Mouse (Mus musculus) intestine, embryonic 15.5 days (tissue): ENCODE data around the gene S100a10. TPM values are rescaled to one million over a fixed set of nuclear protein-coding genes. Genes with fewer than 3 reads are reported as not detected.
A peak's percentile ranks its signal among the peaks of the same experiment; 100 is the strongest.

Experiments
- ATAC-seq: fragments of 200-750 bp; cut with Nextera tagmentation; 2 replicates; pipeline ENCODE4 v1.8.0; 2017; ENCODE audit warnings: moderate TSS enrichment, moderate library complexity
- H3K27ac ChIP-seq: fragments of 300-500 bp; sonication (generic); 2 replicates; pipeline ENCODE4 v1.5.1; 2015; ENCODE audit warnings: mild to moderate bottlenecking, inconsistent platforms
- H3K27me3 ChIP-seq: fragments of 300-500 bp; sonication (generic); replicated peaks from 2 replicates; pipeline ENCODE4 v1.6.1; 2015; ENCODE audit warnings: inconsistent platforms
- H3K36me3 ChIP-seq: fragments of 300-500 bp; sonication (generic); 2 replicates; pipeline ENCODE4 v1.6.1; 2015; ENCODE audit warnings: inconsistent platforms
- H3K4me1 ChIP-seq: fragments of 300-500 bp; sonication (generic); replicated peaks from 2 replicates; pipeline ENCODE4 v1.6.1; 2015; ENCODE audit warnings: inconsistent platforms
- H3K4me2 ChIP-seq: fragments of 300-500 bp; sonication (generic); replicated peaks from 2 replicates; pipeline ENCODE4 v1.6.1; 2015; ENCODE audit warnings: mild to moderate bottlenecking, inconsistent platforms
- H3K4me3 ChIP-seq: fragments of 300-500 bp; sonication (generic); replicated peaks from 2 replicates; pipeline ENCODE4 v1.5.1; 2015; ENCODE audit warnings: inconsistent platforms
- H3K9ac ChIP-seq: fragments of 300-500 bp; sonication (generic); 2 replicates; pipeline ENCODE4 v1.6.1; 2015; ENCODE audit warnings: inconsistent platforms
- H3K9me3 ChIP-seq: fragments of 300-500 bp; sonication (generic); 2 replicates; pipeline ENCODE4 v1.6.1; 2016; ENCODE audit warnings: inconsistent platforms
- WGBS: fragments of 180-500 bp; shearing (Covaris S2); methylation state at CpG from one replicate; pipeline ENCODE4 v1.1.7; 2015; 5-methylcytosine and 5-hydroxymethylcytosine counted together
- polyA plus RNA-seq: library from polyadenylated mRNA; unstranded; fragments of >200 nt; fragmentation: Nextera tagmentation; extraction: Ambion mirVana; gene quantifications from 2 replicates; pipeline ENCODE4 v1.2.1, GENCODE M21; 2015

Gene S100a10
- polyA plus RNA-seq, 1 experiment from 2014 or later: 689 TPM

GRCm38 (mm10) chr3:93568428-93569040 lies 13.7 kb downstream of the S100a10 start:
- Histone ChIP-seq H3K36me3 (no peaks in the 10 kb centered on the region), H3K27ac (peak overlapping the region; percentile 83), H3K9me3 (no peaks in the 10 kb centered on the region), H3K4me1 (0 out of 2 replicates have a peak, but pooled peaks cover 7% of the 10 kb centered on the region), H3K4me3 (no peak overlapping the region), H3K27me3 (no peaks in the 10 kb centered on the region), H3K4me2 (peak overlapping the region; percentile 39), H3K9ac (no peak overlapping the region)
- WGBS: 39% methylated on average over 7 of the region's 7 CpGs
- peak; percentile 76 for ATAC-seq

- 38% methylated on average over 2 of the region's 2 CpGs for WGBS
- Histone ChIP-seq H3K27ac (peak overlapping the region; percentile 83), H3K4me1 (0 out of 2 replicates have a peak, but pooled peaks cover 7% of the 10 kb centered on the region), H3K36me3 (no peaks in the 10 kb centered on the region), H3K27me3 (no peaks in the 10 kb centered on the region), H3K9ac (no peak overlapping the region), H3K4me3 (no peak overlapping the region), H3K4me2 (peak overlapping the region; percentile 39), H3K9me3 (no peaks in the 10 kb centered on the region)
- ATAC-seq: no peak
These were observed 14.2 kb downstream of the S100a10 start for GRCm38 (mm10) chr3:93569046-93569445.

DNA sequence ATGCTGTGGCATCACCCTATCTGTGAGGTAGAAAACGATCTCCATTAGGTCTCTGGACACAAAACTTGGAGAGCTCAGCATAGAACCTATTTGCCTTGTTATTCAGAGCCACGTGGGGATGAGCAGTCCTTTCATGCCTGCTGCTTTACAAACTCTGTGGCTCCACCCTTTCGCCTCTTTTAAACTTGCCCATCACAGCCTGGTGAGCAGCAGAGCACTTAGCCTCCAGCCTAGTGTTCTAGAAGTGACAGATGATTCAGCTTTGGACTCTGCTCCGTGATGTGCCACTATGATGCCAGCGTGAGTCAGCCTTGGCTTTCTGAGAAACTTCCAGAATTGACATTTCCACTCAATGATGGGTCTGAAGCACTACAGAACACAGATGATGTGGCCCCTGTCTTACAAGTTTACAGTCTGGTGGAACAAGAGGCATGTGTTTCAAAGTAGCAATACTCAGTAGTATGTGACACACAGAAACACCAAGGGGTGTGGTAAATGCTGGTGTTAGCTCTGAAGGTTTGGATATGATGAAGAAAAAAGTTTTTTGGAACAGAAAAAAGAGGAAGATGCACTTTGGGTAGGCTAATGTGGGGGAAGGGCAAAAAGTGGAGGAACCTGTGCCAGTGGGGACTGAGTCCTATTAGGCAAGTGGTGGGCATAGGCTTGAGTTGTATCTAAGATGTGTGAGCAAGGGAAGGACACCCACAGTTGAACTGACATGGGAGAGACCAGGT lies 17.3 kb downstream of the S100a10 start:
- H3K4me2 ChIP-seq: no peak overlapping the region
- H3K27ac ChIP-seq: no peak overlapping the region
- H3K9me3 ChIP-seq: no peaks in the 10 kb centered on the region
- H3K9ac ChIP-seq: no peak overlapping the region
- 74% methylated on average over 5 of the region's 5 CpGs for WGBS
- H3K36me3 ChIP-seq: no peaks in the 10 kb centered on the region
- 0 out of 2 replicates have a peak, but pooled peaks cover 7% of the 10 kb centered on the region for H3K4me1 ChIP-seq
- no peak overlapping the region for H3K4me3 ChIP-seq
- no peaks in the 10 kb centered on the region for H3K27me3 ChIP-seq
- ATAC-seq: no peak

DNA sequence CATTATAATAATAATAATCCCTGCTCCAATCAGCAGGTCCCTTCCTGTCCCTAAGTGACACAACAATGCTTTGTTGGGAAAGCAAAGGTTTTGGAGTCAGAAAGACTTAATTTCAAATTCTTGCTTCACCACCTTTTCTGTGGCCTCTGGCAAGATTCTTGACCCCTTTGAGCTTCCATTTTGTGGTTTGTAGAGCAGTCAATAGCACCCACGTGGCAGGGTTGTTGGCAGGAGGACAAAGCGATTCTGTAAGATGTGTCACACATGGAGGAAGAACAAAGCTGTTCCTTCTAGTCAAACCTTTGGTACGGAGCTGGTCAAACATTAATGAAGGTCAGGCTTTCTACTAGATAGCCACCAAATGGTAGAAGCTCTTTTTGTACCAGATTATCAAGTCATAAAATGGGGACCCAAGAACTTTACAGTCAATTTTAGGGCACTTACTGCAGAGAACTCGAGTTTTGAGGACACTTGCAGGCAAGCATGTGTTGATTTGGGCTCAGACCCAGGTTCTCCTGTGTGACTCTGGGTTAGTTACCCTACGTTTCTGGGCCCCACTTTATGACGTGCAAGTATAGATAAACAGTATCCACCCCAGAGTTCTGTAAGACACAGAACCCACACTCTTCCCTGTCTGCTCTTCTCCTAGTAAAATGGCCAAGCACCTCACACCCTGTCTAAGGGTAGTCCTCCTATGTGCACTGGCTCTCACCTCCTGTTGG lies 24.6 kb downstream of the S100a10 start:
- Histone ChIP-seq H3K36me3 (no peaks in the 10 kb centered on the region), H3K4me1 (no peaks in the 10 kb centered on the region), H3K4me2 (no peak overlapping the region), H3K9ac (no peak overlapping the region), H3K27me3 (no peaks in the 10 kb centered on the region), H3K27ac (peak overlapping the region; percentile 74), H3K9me3 (no peaks in the 10 kb centered on the region), H3K4me3 (no peak overlapping the region)
- ATAC-seq: peak; percentile 91
- 47% methylated on average over 6 of the region's 6 CpGs for WGBS

DNA sequence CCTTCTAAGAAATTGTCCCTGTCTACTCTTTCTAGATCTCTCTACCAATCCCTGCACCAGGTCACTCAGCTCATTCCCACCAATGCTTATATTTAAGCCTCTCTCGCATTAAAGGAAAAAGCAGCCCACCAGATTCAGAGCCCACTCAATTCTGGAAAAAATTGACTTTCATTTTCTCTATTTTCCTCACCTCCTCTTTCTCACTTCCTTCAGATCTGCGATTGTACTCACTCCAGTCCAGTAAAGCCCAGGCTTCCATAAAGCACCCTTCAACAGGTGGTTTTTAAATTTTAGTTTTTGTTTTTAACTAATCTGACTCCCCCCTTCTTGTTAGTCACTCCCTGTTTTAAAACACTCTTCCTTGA lies 25.1 kb downstream of the S100a10 start:
- 92% methylated on average over 2 of the region's 2 CpGs for WGBS
- H3K4me2 ChIP-seq: no peak overlapping the region
- H3K27ac ChIP-seq: peak overlapping the region; percentile 74

GRCm38 (mm10) chr3:93580946-93581345 lies 26.1 kb downstream of the S100a10 start:
- H3K9me3 ChIP-seq: no peaks in the 10 kb centered on the region
- no peaks in the 10 kb centered on the region for H3K27me3 ChIP-seq
- no peaks in the 10 kb centered on the region for H3K36me3 ChIP-seq
- H3K4me2 ChIP-seq: no peak overlapping the region
- no peak overlapping the region for H3K4me3 ChIP-seq
- WGBS: 26% methylated on average over 2 of the region's 2 CpGs
- no peak overlapping the region for H3K9ac ChIP-seq
- no peaks in the 10 kb centered on the region for H3K4me1 ChIP-seq
- H3K27ac ChIP-seq: peak overlapping the region; percentile 74; the same call in 1 of the 2 replicates
- peak; percentile 66 for ATAC-seq

More for the DNA sequence above, 25.1 kb downstream of the S100a10 start:
- Histone ChIP-seq H3K27me3 (no peaks in the 10 kb centered on the region), H3K4me1 (no peaks in the 10 kb centered on the region), H3K36me3 (no peaks in the 10 kb centered on the region), H3K9ac (no peak overlapping the region), H3K4me3 (no peak overlapping the region), H3K9me3 (no peaks in the 10 kb centered on the region)
- no peak for ATAC-seq

DNA sequence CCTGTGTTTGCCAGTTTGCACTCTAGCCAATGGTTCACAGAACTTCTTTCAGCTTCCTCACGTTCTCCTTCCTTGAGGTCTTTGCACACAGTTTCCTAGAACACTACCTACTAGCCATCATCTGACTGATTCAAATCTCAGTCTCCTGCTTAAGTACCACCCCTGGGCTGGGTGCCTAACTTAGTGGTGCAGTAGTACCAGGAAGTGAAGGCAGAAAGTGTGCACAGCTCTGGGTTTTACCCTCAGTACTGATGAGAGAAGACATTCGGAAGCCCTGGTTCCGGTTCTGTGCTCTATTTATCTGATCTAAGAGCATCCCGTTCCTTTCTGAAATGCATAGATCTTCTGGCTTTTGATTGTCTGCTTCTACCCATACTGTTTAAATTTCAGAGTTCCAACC lies 26.8 kb downstream of the S100a10 start:
- 66% methylated on average over 4 of the region's 4 CpGs for WGBS
- Histone ChIP-seq H3K36me3 (no peaks in the 10 kb centered on the region), H3K27ac (no peak overlapping the region), H3K4me3 (no peak overlapping the region), H3K4me1 (no peaks in the 10 kb centered on the region), H3K9ac (no peak overlapping the region), H3K4me2 (no peak overlapping the region), H3K27me3 (no peaks in the 10 kb centered on the region), H3K9me3 (no peaks in the 10 kb centered on the region)
- ATAC-seq: no peak

DNA sequence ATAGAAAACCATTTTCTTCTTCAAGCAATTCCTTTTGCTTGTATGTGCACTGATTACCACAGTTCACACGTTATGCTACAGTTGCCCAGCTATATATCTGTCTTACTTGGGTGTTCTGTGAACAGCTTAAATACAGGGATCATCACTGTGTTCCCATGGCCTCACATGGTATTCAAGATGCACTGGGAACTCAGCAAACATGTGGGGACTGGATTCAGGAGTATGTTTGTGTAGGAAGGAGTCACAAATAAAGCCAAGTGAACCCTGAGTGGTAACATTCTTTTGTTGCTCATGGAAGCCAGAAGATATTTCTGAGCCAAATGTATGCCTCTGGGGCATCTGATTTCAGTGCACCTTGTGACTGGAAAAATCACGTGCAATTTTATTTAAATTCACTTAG lies 28.2 kb downstream of the S100a10 start:
- 64% methylated on average over 2 of the region's 2 CpGs for WGBS
- H3K4me2 ChIP-seq: no peak overlapping the region
- H3K27me3 ChIP-seq: no peaks in the 10 kb centered on the region
- no peak overlapping the region for H3K27ac ChIP-seq
- H3K36me3 ChIP-seq: no peaks in the 10 kb centered on the region
- no peaks in the 10 kb centered on the region for H3K4me1 ChIP-seq
- H3K4me3 ChIP-seq: no peak overlapping the region
- no peaks in the 10 kb centered on the region for H3K9me3 ChIP-seq
- ATAC-seq: no peak
- no peak overlapping the region for H3K9ac ChIP-seq

GRCm38 (mm10) chr3:93589629-93590028 lies 34.7 kb downstream of the S100a10 start:
- H3K4me3 ChIP-seq: no peak overlapping the region
- no peaks in the 10 kb centered on the region for H3K4me1 ChIP-seq
- whole genome bisulfite sequencing: 76% methylated on average over 5 of the region's 5 CpGs
- ATAC-seq: no peak
- no peak overlapping the region for H3K4me2 ChIP-seq
- H3K27ac ChIP-seq: no peak overlapping the region
- no peaks in the 10 kb centered on the region for H3K27me3 ChIP-seq
- no peaks in the 10 kb centered on the region for H3K9me3 ChIP-seq
- no peak overlapping the region for H3K9ac ChIP-seq
- H3K36me3 ChIP-seq: no peaks in the 10 kb centered on the region

DNA sequence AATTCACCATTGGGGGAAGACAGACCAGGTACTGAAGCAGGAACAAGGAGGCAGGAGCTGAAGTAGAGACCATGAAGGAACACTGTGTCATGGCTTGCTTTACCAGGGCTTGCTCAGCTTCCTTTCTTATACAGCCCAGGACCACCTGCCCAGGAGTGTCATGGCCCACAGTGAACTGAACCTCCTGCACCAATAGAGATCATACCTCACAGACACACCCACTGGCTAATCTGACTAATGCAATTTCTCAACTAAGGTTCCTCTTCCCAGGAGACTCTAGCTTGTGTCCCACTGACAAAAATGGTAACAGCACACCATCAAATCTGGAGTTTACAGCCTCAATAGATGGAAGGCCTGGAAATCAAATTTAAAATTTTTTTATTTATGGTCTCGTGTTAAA lies 35.4 kb downstream of the S100a10 start:
- no peaks in the 10 kb centered on the region for H3K4me1 ChIP-seq
- WGBS: 70% methylated on average over 1 of the region's 1 CpGs
- H3K9me3 ChIP-seq: no peaks in the 10 kb centered on the region
- no peak overlapping the region for H3K4me3 ChIP-seq
- H3K36me3 ChIP-seq: no peaks in the 10 kb centered on the region
- H3K27ac ChIP-seq: no peak overlapping the region
- H3K4me2 ChIP-seq: no peak overlapping the region
- no peak for ATAC-seq
- no peak overlapping the region for H3K9ac ChIP-seq
- H3K27me3 ChIP-seq: no peaks in the 10 kb centered on the region

GRCm38 (mm10) chr3:93592100-93592499 lies 37.2 kb downstream of the S100a10 start:
- Histone ChIP-seq H3K9ac (no peak overlapping the region), H3K9me3 (no peaks in the 10 kb centered on the region), H3K4me3 (no peak overlapping the region), H3K4me1 (no peaks in the 10 kb centered on the region), H3K27ac (no peak overlapping the region), H3K27me3 (no peaks in the 10 kb centered on the region), H3K36me3 (no peaks in the 10 kb centered on the region), H3K4me2 (no peak overlapping the region)
- no peak for ATAC-seq
- 91% methylated on average over 2 of the region's 2 CpGs for WGBS

DNA sequence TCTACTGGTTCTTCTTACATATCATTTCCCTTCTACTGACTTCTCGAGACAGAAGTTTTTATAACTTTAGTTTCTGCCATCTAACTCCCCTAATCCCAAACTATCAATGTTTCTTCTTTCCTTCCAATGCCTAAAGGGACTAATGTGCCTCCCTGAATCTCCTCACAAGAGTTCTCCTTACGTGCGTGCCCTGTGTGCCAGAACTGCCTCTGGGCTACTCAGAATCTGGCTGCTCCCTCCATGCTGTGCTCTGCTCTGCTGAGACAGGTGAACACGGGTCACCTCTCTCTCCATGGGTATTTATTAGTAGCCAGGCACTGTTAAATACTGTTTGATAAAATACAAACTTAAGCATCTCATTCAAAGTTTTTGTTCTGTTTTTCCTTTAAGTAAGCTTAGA lies 38.1 kb downstream of the S100a10 start:
- no peaks in the 10 kb centered on the region for H3K9me3 ChIP-seq
- no peak overlapping the region for H3K27ac ChIP-seq
- no peak for ATAC-seq
- WGBS: 75% methylated on average over 4 of the region's 4 CpGs
- no peaks in the 10 kb centered on the region for H3K27me3 ChIP-seq
- no peaks in the 10 kb centered on the region for H3K4me1 ChIP-seq
- H3K4me3 ChIP-seq: no peak overlapping the region
- H3K4me2 ChIP-seq: no peak overlapping the region
- H3K9ac ChIP-seq: no peak overlapping the region
- no peaks in the 10 kb centered on the region for H3K36me3 ChIP-seq
